Mouse (Mus musculus) heart, postnatal 25 days (tissue): ENCODE data around the gene Fis1. TPM values are rescaled to one million over a fixed set of nuclear protein-coding genes. Genes with fewer than 3 reads are reported as not detected.
A peak's percentile ranks its signal among the peaks of the same experiment; 100 is the strongest.

Experiments
- DNase-seq: peaks from one replicate; pipeline ENCODE4 v3.0.0; 2022; ENCODE audit warnings: low spot score
- intact Hi-C: fragments of 180-260 bp; cut with DNase I; formaldehyde crosslinking; loops from one replicate; pipeline ENCODE4 v1.15.1; 2025
- total RNA-seq, 2 experiments: library from RNA; stranded (reverse); gene quantifications; 2 replicates each; pipeline ENCODE4 v1.2.3; 2021

Fis1 gene
- 100 to 1,000 TPM; 172 to 177 TPM for total RNA-seq

GRCm38 (mm10) chr5:136953015-136953414, at the start of gene Fis1:
Gene Fis1 (plus strand): TSS chr5:136953275.
- intact Hi-C loops: no loop called here
- peak; percentile 94 for DNase-seq

- intact Hi-C loops: no loop called here
- no peak for DNase-seq
Measured at GRCm38 (mm10) chr5:136904621-136905020, 48.5 kb upstream of the Fis1 start.

- no peak for DNase-seq
- intact Hi-C loops: no loop called here
Measured at GRCm38 (mm10) chr5:136905630-136906029, 47.4 kb upstream of the Fis1 start.

GRCm38 (mm10) chr5:136907587-136907986, 45.5 kb upstream of the Fis1 start:
- intact Hi-C loops: no loop called here
- no peak for DNase-seq

- DNase-seq: peak; percentile 84
- intact Hi-C loops: no loop called here
Measured at GRCm38 (mm10) chr5:136907991-136908857, 44.9 kb upstream of the Fis1 start, which contains the start of gene Ift22. Gene Ift22 (plus strand): TSS chr5:136908150.

- intact Hi-C loops: no loop called here
- no peak for DNase-seq
Measured at GRCm38 (mm10) chr5:136914183-136914582, 38.9 kb upstream of the Fis1 start.

GRCm38 (mm10) chr5:136917613-136918242, 35.3 kb upstream of the Fis1 start:
- no peak for DNase-seq
- intact Hi-C loops: no loop called here

GRCm38 (mm10) chr5:136918655-136919472, 34.2 kb upstream of the Fis1 start:
- DNase-seq: peak; percentile 59
- intact Hi-C loops: no loop called here

GRCm38 (mm10) chr5:136919546-136920301, 33.4 kb upstream of the Fis1 start:
- intact Hi-C loops: no loop called here
- DNase-seq: no peak

- DNase-seq: no peak
- intact Hi-C loops: no loop called here
Measured at GRCm38 (mm10) chr5:136922830-136923229, 30.2 kb upstream of the Fis1 start.

GRCm38 (mm10) chr5:136923751-136924478, 29.2 kb upstream of the Fis1 start:
- no peak for DNase-seq
- intact Hi-C loops: no loop called here

- intact Hi-C loops: loop anchor here (1.0 kb wide), 1 partner anchor 41 kb away; no protein-coding TSS in a partner anchor
- DNase-seq: peak; percentile 33
Measured at GRCm38 (mm10) chr5:136929073-136929472, 24.0 kb upstream of the Fis1 start.

GRCm38 (mm10) chr5:136931896-136932295, 21.2 kb upstream of the Fis1 start:
- no peak for DNase-seq
- intact Hi-C loops: loop anchor here (10.0 kb wide), 1 partner anchor 173 kb away; no protein-coding TSS in a partner anchor

- intact Hi-C loops: loop anchor here (10.0 kb wide), 1 partner anchor 172 kb away; no protein-coding TSS in a partner anchor
- DNase-seq: no peak
Measured at GRCm38 (mm10) chr5:136932956-136933355, 20.1 kb upstream of the Fis1 start.

- DNase-seq: no peak
- intact Hi-C loops: loop anchor here (10.0 kb wide), 1 partner anchor 171 kb away; no protein-coding TSS in a partner anchor
Measured at GRCm38 (mm10) chr5:136933930-136934329, 19.1 kb upstream of the Fis1 start.

- DNase-seq: no peak
- intact Hi-C loops: loop anchor here (10.0 kb wide), 1 partner anchor 169 kb away; no protein-coding TSS in a partner anchor
Measured at GRCm38 (mm10) chr5:136935905-136936695, 17.0 kb upstream of the Fis1 start.

GRCm38 (mm10) chr5:136936750-136937149, 16.3 kb upstream of the Fis1 start:
- no peak for DNase-seq
- intact Hi-C loops: loop anchor here (10.0 kb wide), 1 partner anchor 168 kb away; no protein-coding TSS in a partner anchor

GRCm38 (mm10) chr5:136937621-136938020, 15.5 kb upstream of the Fis1 start:
- no peak for DNase-seq
- intact Hi-C loops: loop anchor here (10.0 kb wide), 1 partner anchor 167 kb away; no protein-coding TSS in a partner anchor
